Mouse (Mus musculus): ENCODE data around the gene Zdhhc20.

- TF ChIP-seq UBTF (IDR thresholded peaks at IDR 0.05; ENCODE audit: borderline replicate concordance, insufficient read depth, low read depth, low read length), result no peak
- TF ChIP-seq POLR2A (IDR thresholded peaks at IDR 0.05; ENCODE audit: control insufficient read depth in 1 of 2, insufficient read depth in 1 of 2, low read depth in 1 of 2, low read length in 2 of 2, poor library complexity in 1 of 2), result no peak
- TF ChIP-seq CTCF (IDR thresholded peaks at IDR 0.05 in 2 of 3, conservative IDR thresholded peaks at IDR 0.05 in 1 of 3; ENCODE audit: control insufficient read depth in 1 of 3, insufficient read depth in 1 of 3, low read depth in 2 of 3, low read length in 3 of 3, poor library complexity in 1 of 3, severe bottlenecking in 1 of 3), result no peak
- TF ChIP-seq ZC3H11A (IDR thresholded peaks at IDR 0.05; ENCODE audit: low read depth, low read length), result no peak
- no peak for TF ChIP-seq KAT2A (conservative IDR thresholded peaks at IDR 0.05; ENCODE audit: low read depth, low read length)
These were observed 7.4 kb downstream of the Zdhhc20 start for GRCm38 (mm10) chr14:57882720-57883119.

All from MEL (cell line).